Mouse (Mus musculus) E14TG2a.4 (cell line): ENCODE data around the gene Kif16b.

Experiments used
- H3K27me3 ChIP-seq: 2 replicates; pipeline ENCODE4 v1.6.1; 2014; ENCODE audit warnings: low read length, control low read depth; ENCODE audit not compliant: insufficient read depth
- H3K36me3 ChIP-seq: 2 replicates; pipeline ENCODE4 v1.6.1; 2014; ENCODE audit warnings: low read length, control low read depth; ENCODE audit not compliant: insufficient read depth
- H3K4me1 ChIP-seq: replicated peaks from 2 replicates; pipeline ENCODE4 v1.6.1; 2014; ENCODE audit warnings: low read depth, low read length, control low read depth
- H3K4me3 ChIP-seq: replicated peaks from 2 replicates; pipeline ENCODE4 v1.5.1; 2014; ENCODE audit warnings: mild to moderate bottlenecking, low read length
- H3K9me3 ChIP-seq: 2 replicates; pipeline ENCODE4 v1.6.1; 2014; ENCODE audit warnings: low read length, control low read depth
- CTCF ChIP-seq: conservative IDR thresholded peaks from 2 replicates; pipeline ENCODE4 v1.5.1; 2014; ENCODE audit warnings: low read length
- NANOG ChIP-seq: IDR thresholded peaks from 2 replicates; pipeline ENCODE4 v1.6.1; 2014; ENCODE audit warnings: borderline replicate concordance, low read length, mixed read lengths
- POU5F1 ChIP-seq: IDR thresholded peaks from 2 replicates; pipeline ENCODE4 v1.6.1; 2014; ENCODE audit warnings: low read length, borderline replicate concordance

The Kif16b gene

DNA sequence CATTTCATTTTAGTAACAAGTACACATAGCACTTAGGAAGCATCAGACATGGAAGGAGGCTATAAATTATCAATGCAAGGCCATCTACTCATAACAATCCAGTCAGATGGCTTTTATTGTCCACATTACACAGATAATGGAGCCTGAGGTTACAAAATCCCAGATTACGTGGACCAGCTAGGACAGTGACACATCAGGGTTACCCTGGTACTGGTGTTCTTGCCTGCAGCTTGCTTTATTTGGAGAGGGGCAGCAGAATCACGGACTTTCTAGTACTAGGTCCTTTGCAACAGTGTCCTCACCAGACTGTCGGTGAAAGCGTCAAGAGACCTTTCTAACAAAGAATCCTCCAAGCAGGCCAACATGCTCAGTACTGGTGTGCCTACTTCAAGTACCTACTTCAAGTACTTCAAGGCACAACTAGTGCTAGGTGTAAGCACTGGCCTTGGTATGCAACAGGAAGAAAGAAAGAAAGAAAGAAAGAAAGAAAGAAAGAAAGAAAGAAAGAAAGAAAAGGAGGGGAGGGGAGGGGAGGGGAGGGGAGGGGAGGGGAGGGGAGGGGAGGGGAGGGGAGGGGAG is 213.3 kb downstream of the Kif16b start:
- H3K27me3 ChIP-seq: no peaks in the 10 kb centered on the region
- no peaks in the 10 kb centered on the region for H3K36me3 ChIP-seq
- TF ChIP-seq NANOG: no peak
- no peak for TF ChIP-seq CTCF
- no peak for TF ChIP-seq POU5F1
- H3K9me3 ChIP-seq: no peaks in the 10 kb centered on the region
- H3K4me3 ChIP-seq: no peak overlapping the region
- no peaks in the 10 kb centered on the region for H3K4me1 ChIP-seq

- no peak for TF ChIP-seq NANOG
- no peak for TF ChIP-seq CTCF
- no peak for TF ChIP-seq POU5F1
- Histone ChIP-seq H3K27me3 (no peaks in the 10 kb centered on the region), H3K4me3 (no peak overlapping the region), H3K9me3 (no peaks in the 10 kb centered on the region), H3K36me3 (no peaks in the 10 kb centered on the region), H3K4me1 (no peaks in the 10 kb centered on the region)
Observed at GRCm38 (mm10) chr2:142682965-142683709, 218.2 kb downstream of the Kif16b start.

DNA sequence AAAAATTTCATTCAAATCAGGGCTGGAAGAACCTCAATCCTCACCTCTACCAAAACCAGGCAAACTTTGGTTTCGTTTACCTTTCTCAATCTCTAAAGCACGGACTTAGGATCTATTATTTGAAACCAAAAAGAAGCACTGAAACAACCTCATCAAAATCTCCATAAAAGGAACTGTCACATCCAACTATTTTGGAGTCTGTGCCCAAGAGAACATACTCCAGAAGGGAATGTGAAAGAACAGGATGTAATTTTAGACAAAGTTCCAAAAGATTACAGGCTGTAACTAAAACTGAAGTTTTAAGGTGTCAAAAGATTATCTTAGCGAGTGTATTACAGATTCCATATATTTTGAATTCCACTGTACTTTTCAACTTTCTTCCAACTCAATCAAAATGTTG is 232.9 kb downstream of the Kif16b start:
- H3K4me3 ChIP-seq: no peak overlapping the region
- H3K9me3 ChIP-seq: no peaks in the 10 kb centered on the region
- no peaks in the 10 kb centered on the region for H3K27me3 ChIP-seq
- TF ChIP-seq CTCF: no peak
- no peak for TF ChIP-seq POU5F1
- TF ChIP-seq NANOG: no peak
- peaks cover 5% of the 10 kb centered on the region; the same call in 1 of the 2 replicates for H3K36me3 ChIP-seq
- no peaks in the 10 kb centered on the region for H3K4me1 ChIP-seq

GRCm38 (mm10) chr2:142651591-142651990 is 249.7 kb downstream of the Kif16b start:
- 0 out of 2 replicates have a peak, but pooled peaks cover 4% of the 10 kb centered on the region for H3K9me3 ChIP-seq
- no peaks in the 10 kb centered on the region for H3K4me1 ChIP-seq
- H3K36me3 ChIP-seq: no peaks in the 10 kb centered on the region
- H3K4me3 ChIP-seq: no peak overlapping the region
- no peak for TF ChIP-seq CTCF
- TF ChIP-seq NANOG: no peak
- no peaks in the 10 kb centered on the region for H3K27me3 ChIP-seq

- TF ChIP-seq POU5F1: no peak
- TF ChIP-seq CTCF: no peak
- no peak for TF ChIP-seq NANOG
- H3K27me3 ChIP-seq: no peaks in the 10 kb centered on the region
- H3K9me3 ChIP-seq: no peaks in the 10 kb centered on the region
- H3K4me1 ChIP-seq: no peaks in the 10 kb centered on the region
- H3K4me3 ChIP-seq: no peak overlapping the region
- no peaks in the 10 kb centered on the region for H3K36me3 ChIP-seq
Observed at GRCm38 (mm10) chr2:142648023-142648453, 253.3 kb downstream of the Kif16b start.

DNA sequence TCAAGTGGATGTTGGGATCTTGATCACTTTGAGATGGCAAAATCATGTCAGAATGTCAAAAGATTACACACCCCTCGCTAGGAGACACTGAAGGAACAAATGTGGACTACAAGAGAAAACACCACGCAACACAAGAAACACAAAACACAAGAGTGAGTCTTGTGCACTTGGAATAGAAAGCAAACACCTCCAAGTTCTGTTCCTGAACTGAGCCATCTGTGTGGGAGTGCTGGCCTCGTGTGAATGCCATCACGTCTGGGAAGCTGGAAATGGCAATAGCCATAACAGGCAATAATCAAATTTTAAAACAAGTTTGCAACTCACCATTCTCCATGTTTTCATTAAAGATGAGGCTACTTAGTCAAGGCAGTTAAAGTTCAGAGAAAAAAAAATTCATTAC is 254.5 kb downstream of the Kif16b start:
- no peak overlapping the region for H3K4me3 ChIP-seq
- H3K27me3 ChIP-seq: no peaks in the 10 kb centered on the region
- no peaks in the 10 kb centered on the region for H3K4me1 ChIP-seq
- TF ChIP-seq POU5F1: no peak
- no peaks in the 10 kb centered on the region for H3K36me3 ChIP-seq
- no peaks in the 10 kb centered on the region for H3K9me3 ChIP-seq

- Histone ChIP-seq H3K9me3 (no peaks in the 10 kb centered on the region), H3K4me3 (no peak overlapping the region), H3K36me3 (no peaks in the 10 kb centered on the region), H3K4me1 (peaks cover 7% of the 10 kb centered on the region; the same call in 1 of the 2 replicates), H3K27me3 (no peaks in the 10 kb centered on the region)
- no peak for TF ChIP-seq CTCF
- TF ChIP-seq POU5F1: no peak
- no peak for TF ChIP-seq NANOG
Observed at GRCm38 (mm10) chr2:142641766-142642165, 259.6 kb downstream of the Kif16b start.

DNA sequence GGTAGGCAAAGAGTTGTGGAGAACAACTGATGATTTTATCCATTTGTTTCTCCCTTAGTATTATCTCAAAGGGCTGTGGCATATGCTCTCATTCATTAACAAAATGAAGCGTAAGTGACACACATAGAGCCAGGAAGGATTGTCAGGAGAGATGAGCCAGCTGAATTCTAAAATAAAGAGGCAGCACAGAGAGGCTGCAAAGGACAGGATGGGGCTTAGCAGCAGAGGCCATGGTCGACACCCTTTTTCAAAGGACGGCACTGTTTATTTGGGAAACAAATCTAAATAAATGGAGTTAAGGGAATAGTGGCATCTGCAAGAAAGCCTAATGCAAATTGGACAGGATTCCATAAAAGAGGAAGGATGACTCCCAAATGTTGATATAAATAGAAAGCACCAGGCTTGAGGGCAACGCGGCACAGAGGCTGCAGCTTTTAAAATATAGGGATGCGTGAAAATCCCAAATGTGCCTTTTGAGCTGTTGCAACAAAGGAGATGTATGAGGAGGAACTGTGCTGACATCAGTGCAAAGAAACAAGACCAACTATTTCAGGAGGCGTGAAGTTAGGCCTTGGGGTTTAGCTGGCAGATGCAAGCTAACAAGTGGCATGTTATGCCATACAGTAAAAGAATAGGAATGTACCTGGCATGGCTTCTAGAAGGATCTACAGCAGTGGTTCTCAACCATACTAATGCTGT is 265.6 kb downstream of the Kif16b start:
- TF ChIP-seq CTCF (no peak), NANOG (no peak), POU5F1 (no peak)
- Histone ChIP-seq H3K9me3 (no peaks in the 10 kb centered on the region), H3K4me3 (no peak overlapping the region)

More for the DNA sequence above, 265.6 kb downstream of the Kif16b start:
- H3K36me3 ChIP-seq: no peaks in the 10 kb centered on the region
- peaks cover 7% of the 10 kb centered on the region; the same call in 1 of the 2 replicates for H3K4me1 ChIP-seq
- no peaks in the 10 kb centered on the region for H3K27me3 ChIP-seq
